Mouse (Mus musculus): Measurements from ENCODE around the gene Pdzd8.

Gene Pdzd8

DNA sequence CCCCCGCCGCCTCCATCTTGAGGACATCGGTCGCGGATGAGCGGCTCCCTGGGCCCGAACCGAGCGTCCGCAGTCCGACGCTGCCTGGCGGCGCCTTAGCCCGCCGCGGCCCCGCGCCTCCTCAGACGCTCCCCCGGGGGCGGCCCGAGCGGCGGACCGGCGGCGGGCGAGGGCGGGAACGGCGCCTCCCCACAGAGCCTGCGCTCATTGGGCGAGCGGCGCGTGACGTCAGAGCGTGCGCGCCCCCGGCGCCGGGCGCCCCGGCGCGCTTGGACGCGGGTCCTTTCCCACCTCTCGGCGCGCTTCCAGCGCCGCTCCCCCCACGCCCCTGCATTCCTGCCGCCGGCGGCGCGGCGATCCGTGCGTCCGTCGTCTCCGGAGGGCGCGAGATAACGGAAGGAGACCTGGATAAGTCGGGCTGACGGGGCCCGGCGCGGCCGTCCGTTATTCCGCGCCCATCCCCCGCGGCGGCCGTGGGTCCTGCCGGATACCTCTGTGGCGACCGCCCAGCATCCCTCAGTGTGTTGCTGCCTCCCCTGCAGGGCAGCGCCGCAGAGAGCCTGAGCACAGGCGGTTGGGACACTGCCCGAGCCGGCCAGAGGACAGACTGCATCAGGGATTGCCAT lies at the start of gene Pdzd8:
TSS of gene Pdzd8 (minus strand) at position 123 of the 626 bp plus-strand sequence.
- peak; percentile 91 for DNase-seq (ENCODE audit: low spot score)

- DNase-seq (ENCODE audit: low spot score), result no peak
Measured at GRCm38 (mm10) chr19:59393777-59394441, 48.3 kb upstream of the Pdzd8 start.

DNA sequence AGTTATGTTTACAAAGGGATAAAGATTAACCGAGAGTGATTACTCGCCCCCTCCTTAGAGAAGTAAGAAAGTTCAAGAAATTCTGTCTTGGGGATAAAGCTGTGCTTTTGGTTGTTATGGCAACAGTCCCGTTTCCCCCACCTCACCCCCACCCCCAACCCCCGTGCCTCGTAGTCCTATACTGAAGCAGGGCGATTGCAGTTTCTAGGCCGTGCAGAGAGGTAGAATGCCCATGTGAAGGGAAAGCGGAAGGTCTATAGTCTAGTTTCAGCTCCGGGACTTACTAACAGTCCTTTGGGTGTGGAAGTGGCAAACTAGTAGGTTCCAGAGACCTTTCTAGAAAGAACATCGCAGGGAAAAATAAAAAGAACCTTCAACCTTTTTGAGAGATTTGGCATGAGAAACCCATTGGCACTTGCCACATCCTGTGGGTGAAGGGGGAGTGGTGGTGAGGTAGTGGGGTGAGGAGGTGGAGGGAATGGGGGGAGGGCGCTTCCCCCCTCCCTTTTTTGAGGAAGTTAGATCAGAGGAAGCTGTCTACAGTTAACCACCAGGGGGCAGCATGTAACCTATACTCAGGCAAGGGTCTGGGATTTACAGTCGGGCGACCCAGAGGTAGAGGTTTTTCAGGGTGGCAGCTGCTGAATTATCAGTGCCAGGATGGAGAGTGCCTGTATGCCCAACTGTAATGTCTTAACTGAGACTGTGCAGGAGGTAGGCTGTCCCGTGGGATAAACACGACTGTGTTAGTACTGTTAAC lies 43.4 kb upstream of the Pdzd8 start:
- DNase-seq (ENCODE audit: low spot score), result peak; percentile 53

- DNase-seq (ENCODE audit: low spot score), result no peak
Measured at GRCm38 (mm10) chr19:59388399-59388798, 42.8 kb upstream of the Pdzd8 start.

DNA sequence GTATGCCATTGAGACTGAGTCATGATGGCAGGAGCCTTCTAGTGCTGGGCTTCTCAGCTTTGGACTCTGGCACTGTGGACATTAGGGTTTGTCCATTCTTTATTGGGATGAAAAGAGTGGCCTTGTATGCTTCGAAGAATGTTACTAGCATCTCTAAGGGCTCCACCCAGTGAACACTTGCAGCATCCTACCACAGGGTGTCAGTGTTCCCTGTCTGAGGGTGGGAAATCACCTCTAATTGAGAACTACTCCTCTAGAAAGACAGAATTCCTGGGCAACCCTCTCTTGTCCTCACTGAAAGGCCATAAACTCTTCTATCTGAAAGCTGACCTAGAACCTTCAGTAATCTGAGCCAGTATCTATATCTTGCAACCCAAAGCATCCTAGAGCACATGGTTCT lies 41.6 kb upstream of the Pdzd8 start:
- DNase-seq (ENCODE audit: low spot score), result no peak

DNA sequence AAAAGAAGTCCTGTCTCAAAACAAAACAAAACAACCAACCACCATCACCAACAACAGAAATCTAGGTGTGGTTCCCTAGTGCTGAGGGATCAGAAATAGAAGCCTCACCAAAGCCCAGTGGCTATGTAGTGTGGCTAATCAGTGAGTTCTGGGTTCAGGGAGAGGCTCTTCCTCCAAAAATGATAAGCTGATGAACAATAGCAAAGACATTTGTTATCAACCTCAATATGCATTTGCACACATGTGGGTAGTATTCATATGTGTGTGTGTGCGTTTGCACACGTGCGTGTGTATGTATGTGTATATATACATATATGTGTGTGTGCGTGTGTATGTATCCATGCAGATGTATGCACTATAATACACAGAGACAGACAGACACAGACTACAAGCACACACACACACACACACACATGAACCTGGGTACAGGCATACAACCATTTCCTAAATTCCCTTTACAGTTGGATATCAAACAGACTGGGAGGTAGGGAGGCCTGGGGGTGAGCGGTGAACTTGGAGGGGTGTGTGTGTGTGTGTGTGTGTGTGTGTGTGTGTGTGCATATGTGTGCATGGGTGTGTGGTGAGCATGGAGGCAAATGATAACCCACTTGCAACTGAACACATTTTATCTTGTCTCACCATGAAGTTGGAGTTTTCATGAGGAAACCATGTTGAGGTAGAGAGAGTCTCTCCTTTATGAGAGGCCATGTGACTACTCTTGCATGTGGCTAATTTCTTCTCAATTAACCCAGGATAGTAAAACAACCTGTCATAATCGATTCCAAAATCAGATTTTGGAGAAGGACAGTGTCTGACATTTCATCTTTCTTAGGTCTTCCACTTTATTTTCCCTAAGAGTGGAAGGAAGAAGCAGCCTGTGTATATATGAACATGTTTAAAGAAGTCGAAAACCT lies 39.3 kb upstream of the Pdzd8 start:
- DNase-seq (ENCODE audit: low spot score), result no peak

- no peak for DNase-seq (ENCODE audit: low spot score)
Measured at GRCm38 (mm10) chr19:59382416-59382917, 36.9 kb upstream of the Pdzd8 start.

DNA sequence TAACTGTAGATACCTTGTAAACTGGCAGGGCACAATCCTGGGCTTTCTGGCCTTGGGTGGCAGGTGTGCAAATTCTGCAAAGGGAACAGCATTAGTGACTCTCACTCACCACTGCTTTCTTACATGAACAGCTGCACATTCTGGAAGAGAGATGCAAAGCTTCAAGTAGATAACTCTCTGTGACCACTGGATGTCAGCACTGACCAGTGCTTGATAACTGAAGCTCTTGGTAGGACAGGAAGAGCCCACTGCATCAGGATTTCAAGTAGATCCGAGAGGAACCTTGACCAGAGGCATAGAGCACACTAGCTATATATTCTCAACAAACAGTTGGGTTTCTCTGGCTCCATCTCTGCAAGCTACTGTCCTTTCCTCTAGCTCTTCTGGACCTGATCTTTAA lies 34.4 kb upstream of the Pdzd8 start:
- DNase-seq (ENCODE audit: low spot score), result no peak

GRCm38 (mm10) chr19:59376481-59376880 lies 30.9 kb upstream of the Pdzd8 start:
- no peak for DNase-seq (ENCODE audit: low spot score)

GRCm38 (mm10) chr19:59374940-59375339 lies 29.4 kb upstream of the Pdzd8 start:
- no peak for DNase-seq (ENCODE audit: low spot score)

- no peak for DNase-seq (ENCODE audit: low spot score)
Measured at GRCm38 (mm10) chr19:59372928-59373327, 27.3 kb upstream of the Pdzd8 start.

GRCm38 (mm10) chr19:59371016-59371415 lies 25.4 kb upstream of the Pdzd8 start:
- DNase-seq (ENCODE audit: low spot score), result no peak

- DNase-seq (ENCODE audit: low spot score), result no peak
Measured at GRCm38 (mm10) chr19:59367892-59368291, 22.3 kb upstream of the Pdzd8 start.

GRCm38 (mm10) chr19:59366724-59367123 lies 21.1 kb upstream of the Pdzd8 start:
- no peak for DNase-seq (ENCODE audit: low spot score)

GRCm38 (mm10) chr19:59363666-59364065 lies 18.1 kb upstream of the Pdzd8 start:
- DNase-seq (ENCODE audit: low spot score), result no peak

DNA sequence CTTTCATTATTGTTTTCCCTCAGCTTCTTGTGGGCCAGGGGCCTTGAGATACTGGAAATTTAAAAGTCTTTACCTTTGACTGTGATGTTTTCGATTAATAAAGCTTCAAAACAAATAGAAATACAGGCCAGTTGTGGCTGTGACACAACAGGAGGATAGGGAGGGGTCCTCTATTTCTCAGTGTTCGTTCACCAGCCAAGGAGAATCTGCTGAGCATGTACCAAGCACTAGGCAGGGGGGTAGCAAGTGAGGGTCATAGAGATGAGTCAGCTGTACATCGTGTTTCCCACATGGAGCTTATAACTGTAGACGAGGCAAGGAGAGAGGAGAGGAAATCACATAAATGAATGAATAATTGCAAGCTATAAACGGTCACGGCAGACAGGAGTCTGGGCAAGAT lies 17.1 kb upstream of the Pdzd8 start:
- no peak for DNase-seq (ENCODE audit: low spot score)

DNA sequence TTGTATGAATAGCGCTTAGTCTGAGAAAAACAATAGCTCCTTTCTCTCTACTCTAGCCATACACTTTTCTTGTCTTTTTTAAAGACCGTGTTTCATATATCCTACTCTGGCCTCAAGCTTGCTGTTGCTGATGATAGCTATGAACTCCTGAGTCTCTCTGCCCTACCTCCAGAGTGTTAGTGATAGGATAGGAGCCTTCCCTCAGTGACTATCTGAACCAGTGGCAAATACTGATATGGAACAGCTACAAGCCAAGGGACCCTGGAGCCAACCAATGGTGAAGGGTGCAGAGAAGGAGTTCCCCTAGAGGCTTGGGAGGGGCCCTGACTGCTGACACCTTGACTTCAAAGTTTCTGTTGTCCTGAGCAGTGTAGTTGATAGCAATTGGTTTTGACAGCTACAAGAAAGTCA lies 14.9 kb upstream of the Pdzd8 start:
- no peak for DNase-seq (ENCODE audit: low spot score)

DNA sequence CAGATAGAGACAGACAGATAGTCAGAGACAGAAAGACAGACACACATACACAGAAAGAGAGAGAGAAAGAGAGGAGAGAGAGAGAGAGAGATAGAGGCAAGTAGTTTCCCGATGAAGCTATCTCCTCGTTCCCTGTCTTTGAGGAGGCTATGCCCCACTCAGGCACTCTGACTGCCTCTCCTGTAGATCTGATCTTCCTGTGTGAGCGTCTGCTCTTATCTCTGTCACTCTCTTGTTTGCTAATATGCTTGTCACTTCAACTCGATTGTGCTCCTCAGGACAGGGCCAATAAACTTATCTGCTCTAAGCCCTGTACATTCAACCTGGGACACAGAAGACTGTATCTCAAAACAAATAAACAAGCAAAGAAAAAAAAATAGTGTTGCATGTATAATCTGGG lies 13.6 kb upstream of the Pdzd8 start:
- no peak for DNase-seq (ENCODE audit: low spot score)

- no peak for DNase-seq (ENCODE audit: low spot score)
Measured at GRCm38 (mm10) chr19:59357878-59358277, 12.3 kb upstream of the Pdzd8 start.

GRCm38 (mm10) chr19:59356843-59357595 lies 11.4 kb upstream of the Pdzd8 start:
- no peak for DNase-seq (ENCODE audit: low spot score)

GRCm38 (mm10) chr19:59356388-59356787 lies 10.8 kb upstream of the Pdzd8 start:
- DNase-seq (ENCODE audit: low spot score), result no peak

All from testis, postnatal 14 days (tissue).